Mouse (Mus musculus): ENCODE measurements around the gene Zbtb7a. TPM values are rescaled to one million over a fixed set of nuclear protein-coding genes. Genes with fewer than 3 reads are reported as not detected.
A peak's percentile ranks its signal among the peaks of the same experiment; 100 is the strongest.

Gene Zbtb7a
- 57.6 and 59.4 TPM in 2 replicates for polyA plus RNA-seq (2015; fragmentation: Nextera tagmentation; extraction: Ambion mirVana)

GRCm38 (mm10) chr10:81134966-81135681 lies at the start of gene Zbtb7a:
Zbtb7a (plus strand) TSS chr10:81135220.
- ATAC-seq (ENCODE audit: insufficient number of reproducible peaks, low FRiP score, low TSS enrichment, low read depth) = no peak
- peaks cover 40% of the 10 kb centered on the region for H3K4me1 ChIP-seq
- H3K4me2 ChIP-seq (replicated peaks) = peak within 1 kb of the TSS; percentile 96
- peaks cover 15% of the 10 kb centered on the region for H3K27me3 ChIP-seq
- no peaks in the 10 kb centered on the region for H3K36me3 ChIP-seq
- H3K27ac ChIP-seq (replicated peaks) = peak within 1 kb of the TSS; percentile 99
- peak within 1 kb of the TSS; percentile 97 for H3K9ac ChIP-seq
- WGBS = 2% methylated on average over 40 of the region's 41 CpGs
- H3K9me3 ChIP-seq (replicated peaks) = no peaks in the 10 kb centered on the region
- peak within 1 kb of the TSS; percentile 92 for H3K4me3 ChIP-seq (replicated peaks)

- Histone ChIP-seq H3K9me3 (replicated peaks) (no peaks in the 10 kb centered on the region), H3K9ac (no peak overlapping the region), H3K4me3 (replicated peaks) (no peak overlapping the region), H3K27ac (replicated peaks) (no peak overlapping the region), H3K4me1 (peaks cover 9% of the 10 kb centered on the region; the same call in 1 of the 2 replicates), H3K36me3 (peaks cover 13% of the 10 kb centered on the region), H3K27me3 (no peaks in the 10 kb centered on the region), H3K4me2 (replicated peaks) (no peak overlapping the region)
- ATAC-seq (ENCODE audit: insufficient number of reproducible peaks, low FRiP score, low TSS enrichment, low read depth) = no peak
- 43% methylated on average over 2 of the region's 2 CpGs for WGBS
Measured at GRCm38 (mm10) chr10:81087021-81087420, 48.0 kb upstream of the Zbtb7a start.

- no peak overlapping the region for H3K4me2 ChIP-seq (replicated peaks)
- no peaks in the 10 kb centered on the region for H3K36me3 ChIP-seq
- H3K4me1 ChIP-seq = peaks cover 9% of the 10 kb centered on the region; the same call in 1 of the 2 replicates
- 36% methylated on average over 2 of the region's 2 CpGs for WGBS
- H3K27ac ChIP-seq (replicated peaks) = no peak overlapping the region
- no peak overlapping the region for H3K9ac ChIP-seq
- H3K4me3 ChIP-seq (replicated peaks) = no peak overlapping the region
- ATAC-seq (ENCODE audit: insufficient number of reproducible peaks, low FRiP score, low TSS enrichment, low read depth) = 0 out of 2 replicates have a peak, but pooled peaks have one; percentile 32
- no peaks in the 10 kb centered on the region for H3K27me3 ChIP-seq
- no peaks in the 10 kb centered on the region for H3K9me3 ChIP-seq (replicated peaks)
Measured at GRCm38 (mm10) chr10:81089216-81089615, 45.8 kb upstream of the Zbtb7a start.

GRCm38 (mm10) chr10:81090621-81091020 lies 44.4 kb upstream of the Zbtb7a start:
- H3K9me3 ChIP-seq (replicated peaks) = no peaks in the 10 kb centered on the region
- H3K27ac ChIP-seq (replicated peaks) = no peak overlapping the region
- no peaks in the 10 kb centered on the region for H3K27me3 ChIP-seq
- no peak overlapping the region for H3K4me2 ChIP-seq (replicated peaks)
- WGBS = 74% methylated on average over 7 of the region's 7 CpGs
- no peak overlapping the region for H3K4me3 ChIP-seq (replicated peaks)
- H3K36me3 ChIP-seq = no peaks in the 10 kb centered on the region
- H3K4me1 ChIP-seq = peaks cover 9% of the 10 kb centered on the region; the same call in 1 of the 2 replicates
- no peak overlapping the region for H3K9ac ChIP-seq
- no peak for ATAC-seq (ENCODE audit: insufficient number of reproducible peaks, low FRiP score, low TSS enrichment, low read depth)

- H3K4me2 ChIP-seq (replicated peaks) = no peak overlapping the region
- H3K36me3 ChIP-seq = no peaks in the 10 kb centered on the region
- no peak for ATAC-seq (ENCODE audit: insufficient number of reproducible peaks, low FRiP score, low TSS enrichment, low read depth)
- H3K9me3 ChIP-seq (replicated peaks) = no peaks in the 10 kb centered on the region
- peaks cover 9% of the 10 kb centered on the region; the same call in 1 of the 2 replicates for H3K4me1 ChIP-seq
- 53% methylated on average over 22 of the region's 22 CpGs for WGBS
- H3K4me3 ChIP-seq (replicated peaks) = no peak overlapping the region
- no peak overlapping the region for H3K9ac ChIP-seq
- H3K27me3 ChIP-seq = no peaks in the 10 kb centered on the region
- H3K27ac ChIP-seq (replicated peaks) = no peak overlapping the region
Measured at GRCm38 (mm10) chr10:81092465-81093250, 42.4 kb upstream of the Zbtb7a start.

GRCm38 (mm10) chr10:81094931-81095678 lies 39.9 kb upstream of the Zbtb7a start:
- no peaks in the 10 kb centered on the region for H3K9me3 ChIP-seq (replicated peaks)
- H3K27me3 ChIP-seq = no peaks in the 10 kb centered on the region
- no peak overlapping the region for H3K27ac ChIP-seq (replicated peaks)
- no peaks in the 10 kb centered on the region for H3K36me3 ChIP-seq
- no peaks in the 10 kb centered on the region for H3K4me1 ChIP-seq
- no peak overlapping the region for H3K9ac ChIP-seq
- no peak for ATAC-seq (ENCODE audit: insufficient number of reproducible peaks, low FRiP score, low TSS enrichment, low read depth)
- 58% methylated on average over 9 of the region's 9 CpGs for WGBS
- H3K4me3 ChIP-seq (replicated peaks) = no peak overlapping the region
- no peak overlapping the region for H3K4me2 ChIP-seq (replicated peaks)

GRCm38 (mm10) chr10:81105565-81106112 lies 29.4 kb upstream of the Zbtb7a start, which contains the start of gene Map2k2:
Map2k2 (plus strand) TSS chr10:81105915.
- ATAC-seq (ENCODE audit: insufficient number of reproducible peaks, low FRiP score, low TSS enrichment, low read depth) = peak; percentile 93
- Histone ChIP-seq H3K9me3 (replicated peaks) (no peaks in the 10 kb centered on the region), H3K36me3 (peaks cover 23% of the 10 kb centered on the region), H3K4me1 (peaks cover 22% of the 10 kb centered on the region), H3K27me3 (no peaks in the 10 kb centered on the region), H3K4me3 (replicated peaks) (peak within 1 kb of the TSS; percentile 98), H3K4me2 (replicated peaks) (peak within 1 kb of the TSS; percentile 85), H3K27ac (replicated peaks) (peak within 1 kb of the TSS; percentile 100), H3K9ac (peak within 1 kb of the TSS; percentile 100)
- WGBS = under 1% methylated on average over 56 of the region's 56 CpGs

GRCm38 (mm10) chr10:81106113-81106721 lies 28.8 kb upstream of the Zbtb7a start:
- peak overlapping the region; percentile 98 for H3K4me3 ChIP-seq (replicated peaks)
- under 1% methylated on average over 34 of the region's 35 CpGs for WGBS
- H3K36me3 ChIP-seq = peaks cover 29% of the 10 kb centered on the region
- no peaks in the 10 kb centered on the region for H3K27me3 ChIP-seq
- H3K9ac ChIP-seq = peak overlapping the region; percentile 100
- peak overlapping the region; percentile 85 for H3K4me2 ChIP-seq (replicated peaks)
- peak overlapping the region; percentile 100 for H3K27ac ChIP-seq (replicated peaks)
- H3K9me3 ChIP-seq (replicated peaks) = no peaks in the 10 kb centered on the region
- ATAC-seq (ENCODE audit: insufficient number of reproducible peaks, low FRiP score, low TSS enrichment, low read depth) = peak; percentile 86
- peaks cover 22% of the 10 kb centered on the region for H3K4me1 ChIP-seq

GRCm38 (mm10) chr10:81112946-81113345 lies 22.1 kb upstream of the Zbtb7a start:
- no peak for ATAC-seq (ENCODE audit: insufficient number of reproducible peaks, low FRiP score, low TSS enrichment, low read depth)
- Histone ChIP-seq H3K4me1 (no peaks in the 10 kb centered on the region), H3K9ac (no peak overlapping the region), H3K36me3 (peaks cover 90% of the 10 kb centered on the region), H3K27me3 (no peaks in the 10 kb centered on the region), H3K9me3 (replicated peaks) (no peaks in the 10 kb centered on the region), H3K4me2 (replicated peaks) (no peak overlapping the region), H3K4me3 (replicated peaks) (no peak overlapping the region), H3K27ac (replicated peaks) (no peak overlapping the region)
- WGBS = 89% methylated on average over 6 of the region's 6 CpGs

GRCm38 (mm10) chr10:81119625-81120024 lies 15.4 kb upstream of the Zbtb7a start:
- peaks cover 94% of the 10 kb centered on the region for H3K36me3 ChIP-seq
- ATAC-seq (ENCODE audit: insufficient number of reproducible peaks, low FRiP score, low TSS enrichment, low read depth) = no peak
- no peak overlapping the region for H3K4me3 ChIP-seq (replicated peaks)
- no peak overlapping the region for H3K27ac ChIP-seq (replicated peaks)
- no peaks in the 10 kb centered on the region for H3K27me3 ChIP-seq
- H3K9me3 ChIP-seq (replicated peaks) = no peaks in the 10 kb centered on the region
- WGBS = 89% methylated on average over 10 of the region's 10 CpGs
- no peaks in the 10 kb centered on the region for H3K4me1 ChIP-seq
- H3K4me2 ChIP-seq (replicated peaks) = no peak overlapping the region
- H3K9ac ChIP-seq = no peak overlapping the region

All from embryonic facial prominence, embryonic 15.5 days (tissue).